Mouse (Mus musculus): ENCODE data around the gene Fzd10.

DNA sequence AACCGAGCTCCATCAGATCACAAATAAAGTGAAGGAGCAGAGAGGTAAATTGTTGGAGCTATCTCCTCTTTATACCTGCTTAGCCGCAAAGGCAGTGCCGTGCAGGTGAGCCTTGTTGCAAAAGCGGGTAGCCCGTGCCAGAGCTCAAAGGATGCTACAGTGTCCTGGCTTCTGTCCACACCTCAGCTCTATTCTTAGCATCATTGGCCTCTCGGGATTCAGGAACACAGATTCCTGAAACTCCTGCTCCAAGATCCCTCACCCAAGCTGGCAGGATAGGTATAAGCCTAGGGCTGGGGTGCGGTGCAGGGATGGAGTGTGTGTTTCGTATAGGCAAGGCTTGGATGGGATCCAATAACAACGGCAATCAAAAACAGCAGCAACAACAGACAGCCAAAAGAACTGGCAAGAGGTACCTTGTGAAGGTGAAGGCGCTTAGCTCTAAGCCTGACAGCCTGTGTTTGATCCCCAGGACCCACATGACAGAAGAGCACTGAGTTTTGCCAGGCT lies 46.6 kb downstream of the Fzd10 start:
- TF ChIP-seq POLR2A (IDR thresholded peaks at IDR 0.05; ENCODE audit: control insufficient read depth, extremely low read depth, insufficient read depth, low read length, poor library complexity): no peak
- TF ChIP-seq CTCF (IDR thresholded peaks at IDR 0.05; ENCODE audit: borderline replicate concordance, control insufficient read depth, extremely low read depth, insufficient read depth, low read length, poor library complexity): no peak

All from thymus, adult 2 months (tissue).